Mouse (Mus musculus) Patski (cell line): ENCODE measurements at regions not wholly inside any gene's neighbourhood (a gene's known extent, or its start where the extent isn't known, plus 50 kb on each side); places are given as distances from the start of the nearest gene placed in this dataset.
A peak's percentile ranks its signal among the peaks of the same experiment; 100 is the strongest.

Experiments used
- ATAC-seq: fragments of 100-300 bp; one replicate; pipeline ENCODE4 v1.8.0; 2021
- CTCF ChIA-PET: fragments of 350-600 bp; sonication (Branson Sonifier 250); formaldehyde crosslinking; loops from one replicate; lab custom pipeline; 2022; ENCODE audit warnings: inconsistent platforms; lab: Charles Lee
- POLR2A ChIA-PET: fragments of 350-600 bp; sonication (Branson Sonifier 250); formaldehyde crosslinking; loops from one replicate; lab custom pipeline; 2022; ENCODE audit warnings: antibody characterized with exemption, inconsistent platforms; lab: Charles Lee
- DNase-seq: peaks from one replicate; pipeline ENCODE4 v3.0.0-alpha.2; 2011; ENCODE audit warnings: low read depth, low spot score
- H3K27me3 ChIP-seq: fragments of 371-371 bp; one replicate; pipeline ENCODE4 v1.5.1; 2021
- CTCF ChIP-seq: fragments of 100-300 bp; IDR thresholded peaks from one replicate; pipeline ENCODE4 v1.5.1; 2021
- in situ Hi-C: fragments of 300-500 bp; cut with MboI; formaldehyde crosslinking; loops from 3 replicates; pipeline ENCODE4 v1.11.1; 2018; ENCODE audit warnings: low pct_unique_long_range_greater_than_20kb, mixed read lengths

DNA sequence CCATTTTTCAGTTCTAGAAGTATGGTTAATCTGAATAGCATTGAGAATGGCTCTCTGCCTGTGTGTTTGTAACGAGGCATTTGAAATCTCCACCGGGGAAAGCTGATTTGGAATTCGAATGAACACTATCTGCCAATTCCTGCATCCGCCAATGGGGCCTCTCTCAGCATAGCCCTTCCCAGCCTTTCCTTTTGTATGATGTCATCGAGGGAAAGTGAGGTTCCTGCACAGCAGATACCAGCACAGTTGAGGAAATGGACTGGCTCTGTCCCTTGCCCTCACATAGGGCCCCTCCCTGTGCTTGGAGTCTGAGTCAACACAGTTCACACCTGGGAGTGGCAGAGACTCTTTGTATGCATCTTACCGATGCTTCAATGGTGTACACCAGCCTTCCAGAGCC, 253.0 kb downstream of the Bcor start:
- H3K27me3 ChIP-seq: no peaks in the 10 kb centered on the region
- ChIA-PET CTCF (interaction anchor here (1.4 kb wide), 1 partner anchor 9 kb away, joined by 3 read pairs; no protein-coding TSS in a partner anchor), POLR2A (no interaction called here)
- in situ Hi-C loops: no loop called here
- ATAC-seq (no peak), DNase-seq (no peak)
- TF ChIP-seq CTCF: no peak

DNA sequence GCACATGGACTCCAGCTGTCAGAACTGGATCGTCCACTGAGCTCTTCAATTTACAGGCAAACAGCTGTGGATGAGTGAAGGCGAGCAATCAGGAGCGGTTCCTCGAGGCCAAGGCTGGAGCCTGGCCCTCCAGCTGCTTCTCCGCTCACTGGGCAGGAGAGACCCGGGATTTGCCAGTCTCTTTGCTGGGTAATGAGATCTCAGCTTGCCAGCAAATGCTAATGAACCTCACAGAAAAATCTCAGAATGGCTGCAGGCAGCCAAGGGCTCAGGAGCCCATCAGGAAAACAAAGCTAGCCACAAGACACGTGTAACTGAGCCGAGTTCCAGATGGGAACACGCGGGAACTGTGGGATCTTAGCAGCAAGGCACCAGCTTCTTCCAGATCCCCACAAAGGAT, 244.2 kb downstream of the Bcor start:
- ChIA-PET CTCF (interaction anchor here (1.0 kb wide), 1 partner anchor 10 kb away, joined by 3 read pairs; no protein-coding TSS in a partner anchor), POLR2A (no interaction called here)
- H3K27me3 ChIP-seq: no peaks in the 10 kb centered on the region
- no peak for TF ChIP-seq CTCF
- in situ Hi-C loops: no loop called here
- no peak for DNase-seq
- no peak for ATAC-seq

DNA sequence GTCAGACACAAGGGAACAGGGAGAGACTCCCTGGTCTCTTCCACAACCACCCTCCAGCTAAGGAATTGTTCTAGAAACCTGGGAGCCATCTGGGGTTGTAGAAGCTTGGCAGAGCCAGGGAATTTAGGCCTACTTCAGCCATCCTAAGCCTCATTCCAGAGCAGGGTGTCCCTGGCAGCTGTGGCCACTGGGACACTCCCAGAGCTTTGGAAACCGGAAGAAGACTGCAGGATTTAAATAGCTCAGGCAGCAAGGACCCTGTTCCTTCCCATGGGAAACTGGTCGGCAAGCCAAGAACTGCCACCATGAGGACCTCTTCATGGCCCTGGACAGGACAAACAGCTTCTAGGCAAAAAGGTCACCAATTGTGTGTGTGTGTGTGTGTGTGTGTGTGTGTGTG, 239.9 kb downstream of the Bcor start:
- H3K27me3 ChIP-seq: no peaks in the 10 kb centered on the region
- no peak for TF ChIP-seq CTCF
- in situ Hi-C loops: no loop called here
- no peak for ATAC-seq
- ChIA-PET POLR2A (no interaction called here), CTCF (no interaction called here)
- DNase-seq: no peak

DNA sequence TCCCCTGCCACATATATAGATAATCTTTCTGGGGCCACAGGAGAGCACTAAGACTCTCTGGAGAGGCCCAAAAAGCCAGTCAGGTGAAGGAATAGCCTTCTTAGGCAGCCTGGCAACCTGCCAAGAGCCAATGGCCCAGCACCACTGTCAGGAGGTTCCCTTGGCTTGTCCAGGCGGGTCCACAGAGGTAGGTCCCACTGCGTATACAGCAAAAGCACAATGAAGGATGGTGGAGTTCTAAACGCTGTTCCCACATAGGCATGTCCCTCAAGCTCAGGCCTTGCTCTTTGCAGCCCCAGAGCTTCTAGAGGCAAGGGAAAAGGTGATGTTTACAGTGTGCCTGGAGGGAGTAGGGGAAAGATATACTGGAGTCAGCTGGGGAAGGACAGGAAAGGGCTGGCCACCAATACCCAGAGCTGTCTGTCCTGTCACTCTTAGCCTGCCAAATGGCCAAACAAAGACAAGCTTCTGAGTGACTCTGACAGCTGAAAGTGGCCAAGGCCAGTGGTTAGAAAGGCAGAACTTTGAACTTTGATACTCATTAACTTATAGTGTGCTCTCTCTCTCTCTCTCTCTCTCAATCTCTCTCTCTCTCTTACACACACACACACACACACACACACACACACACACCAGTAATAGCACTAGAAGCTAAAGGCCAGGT, 235.4 kb downstream of the Bcor start:
- CTCF ChIA-PET: no interaction called here
- DNase-seq: no peak
- no peak for ATAC-seq
- POLR2A ChIA-PET: no interaction called here
- no peak for TF ChIP-seq CTCF
- H3K27me3 ChIP-seq: no peaks in the 10 kb centered on the region
- in situ Hi-C loops: no loop called here

GRCm38 (mm10) chrX:11926868-11927535, 233.2 kb downstream of the Bcor start:
- H3K27me3 ChIP-seq: no peaks in the 10 kb centered on the region
- CTCF ChIA-PET: no interaction called here
- ATAC-seq (no peak), DNase-seq (no peak)
- POLR2A ChIA-PET: no interaction called here
- TF ChIP-seq CTCF: no peak
- in situ Hi-C loops: no loop called here

GRCm38 (mm10) chrX:11929448-11929847, 230.7 kb downstream of the Bcor start:
- ATAC-seq (peak; percentile 86), DNase-seq (peak; percentile 60)
- ChIA-PET POLR2A (interaction anchor here (0.7 kb wide), 1 partner anchor 716 kb away, joined by 3 read pairs; no protein-coding TSS in a partner anchor), CTCF (interaction anchor here (0.7 kb wide), 1 partner anchor 320 kb away, joined by 3 read pairs; no protein-coding TSS in a partner anchor)
- in situ Hi-C loops: no loop called here
- no peak for TF ChIP-seq CTCF
- no peaks in the 10 kb centered on the region for H3K27me3 ChIP-seq

- POLR2A ChIA-PET: no interaction called here
- in situ Hi-C loops: no loop called here
- no peaks in the 10 kb centered on the region for H3K27me3 ChIP-seq
These were observed 228.7 kb downstream of the Bcor start for GRCm38 (mm10) chrX:11931432-11931831.

DNA sequence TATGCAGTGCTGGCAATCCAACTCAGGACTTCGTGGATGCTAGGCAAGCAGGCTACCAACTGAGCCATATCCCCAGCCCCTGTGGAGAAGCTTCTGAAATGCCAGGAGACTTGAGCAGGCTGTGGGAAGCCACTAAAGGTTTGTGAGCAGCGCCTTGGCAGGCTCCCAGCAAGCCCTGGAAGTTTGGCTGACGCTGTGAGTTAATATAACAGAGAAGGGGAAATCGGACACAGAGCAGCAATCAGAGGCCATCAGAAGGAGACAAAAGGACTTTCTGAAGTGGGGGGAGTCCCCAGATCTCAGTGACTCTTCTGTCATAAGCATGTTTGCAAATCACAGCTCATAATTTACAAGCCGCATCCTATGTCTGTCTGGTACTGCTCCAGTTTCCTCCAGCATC, 224.8 kb downstream of the Bcor start:
- in situ Hi-C loops: no loop called here
- ATAC-seq (no peak), DNase-seq (no peak)
- no peak for TF ChIP-seq CTCF
- ChIA-PET POLR2A (no interaction called here), CTCF (no interaction called here)
- no peaks in the 10 kb centered on the region for H3K27me3 ChIP-seq

More at GRCm38 (mm10) chrX:11931432-11931831, 228.7 kb downstream of the Bcor start:
- no peak for TF ChIP-seq CTCF
- CTCF ChIA-PET: no interaction called here
- DNase-seq: no peak
- ATAC-seq: no peak

- DNase-seq (no peak), ATAC-seq (no peak)
- no peak for TF ChIP-seq CTCF
- no peaks in the 10 kb centered on the region for H3K27me3 ChIP-seq
- in situ Hi-C loops: no loop called here
- CTCF ChIA-PET: no interaction called here
- POLR2A ChIA-PET: no interaction called here
These were observed 219.9 kb downstream of the Bcor start for GRCm38 (mm10) chrX:11940246-11940645.

DNA sequence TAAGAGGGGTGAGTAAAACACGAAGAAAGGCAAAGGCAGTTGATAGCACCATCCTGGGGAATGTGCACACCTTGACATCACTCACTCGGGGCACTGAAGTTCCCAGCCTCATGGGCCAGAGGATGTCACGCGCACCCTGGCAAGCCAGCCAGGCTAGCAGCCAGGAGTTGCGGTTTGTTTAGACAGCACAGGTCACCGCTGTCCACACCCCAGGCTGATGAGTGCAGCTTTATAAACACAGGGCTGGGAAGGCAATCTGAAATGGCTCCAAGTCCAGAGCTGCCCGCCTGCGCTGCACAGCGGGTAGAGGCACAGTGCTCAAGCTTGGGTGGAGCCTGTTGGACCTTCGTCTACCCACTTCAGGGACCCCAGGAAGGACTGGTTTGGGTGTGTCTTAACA, 216.8 kb downstream of the Bcor start:
- CTCF ChIA-PET: no interaction called here
- ATAC-seq (peak; percentile 66), DNase-seq (no peak)
- POLR2A ChIA-PET: interaction anchor here (0.5 to 0.6 kb wide), 2 partner anchors 9 to 213 kb away, joined by 3 read pairs; no protein-coding TSS in a partner anchor
- TF ChIP-seq CTCF: no peak
- no peaks in the 10 kb centered on the region for H3K27me3 ChIP-seq
- in situ Hi-C loops: no loop called here

GRCm38 (mm10) chrX:11944574-11944973, 215.6 kb downstream of the Bcor start:
- ChIA-PET POLR2A (interaction anchor here (0.6 kb wide), 1 partner anchor 1092 kb away, joined by 3 read pairs; no protein-coding TSS in a partner anchor), CTCF (no interaction called here)
- no peaks in the 10 kb centered on the region for H3K27me3 ChIP-seq
- DNase-seq (no peak), ATAC-seq (no peak)
- no peak for TF ChIP-seq CTCF
- in situ Hi-C loops: no loop called here
